Mouse (Mus musculus): ENCODE data around the gene Mus81. TPM values are rescaled to one million over a fixed set of nuclear protein-coding genes. Genes with fewer than 3 reads are reported as not detected.

The Mus81 gene
- polyA plus RNA-seq, 1 experiment from 2014 or later: 44.1 TPM

Other genes starting within 250 kb of the Mus81 start
- 31.3 and 32.2 TPM in 2 replicates for gene Pacs1, start 215.3 kb downstream of the Mus81 start, polyA plus RNA-seq (2016; fragmentation: Nextera tagmentation; extraction: Ambion mirVana)
- 386 and 406 TPM in 2 replicates for gene Sf3b2, start 192.9 kb downstream of the Mus81 start, polyA plus RNA-seq (2016; fragmentation: Nextera tagmentation; extraction: Ambion mirVana)
- gene Gal3st3, start 190.1 kb downstream of the Mus81 start, polyA plus RNA-seq (2016; fragmentation: Nextera tagmentation; extraction: Ambion mirVana): 8.1 and 8.5 TPM in 2 replicates
- gene Catsper1, start 152.7 kb downstream of the Mus81 start, polyA plus RNA-seq (2016; fragmentation: Nextera tagmentation; extraction: Ambion mirVana): not detected in 2 replicates
- gene Cst6, start 138.8 kb downstream of the Mus81 start, polyA plus RNA-seq (2016; fragmentation: Nextera tagmentation; extraction: Ambion mirVana): 0.52 and 1.3 TPM in 2 replicates
- gene Eif1ad, start 121.7 kb downstream of the Mus81 start, polyA plus RNA-seq (2016; fragmentation: Nextera tagmentation; extraction: Ambion mirVana): 63.5 and 66.8 TPM in 2 replicates
- 384 and 411 TPM in 2 replicates for gene Banf1, start 121.2 kb downstream of the Mus81 start, polyA plus RNA-seq (2016; fragmentation: Nextera tagmentation; extraction: Ambion mirVana)
- 98.9 and 107 TPM in 2 replicates for gene Sart1, start 99.7 kb downstream of the Mus81 start, polyA plus RNA-seq (2016; fragmentation: Nextera tagmentation; extraction: Ambion mirVana)
- 0.45 and 0.55 TPM in 2 replicates for gene Tsga10ip, start 85.9 kb downstream of the Mus81 start, polyA plus RNA-seq (2016; fragmentation: Nextera tagmentation; extraction: Ambion mirVana)
- 303 and 323 TPM in 2 replicates for gene Drap1, start 63.4 kb downstream of the Mus81 start, polyA plus RNA-seq (2016; fragmentation: Nextera tagmentation; extraction: Ambion mirVana)
- gene AI837181, start 63.3 kb downstream of the Mus81 start, polyA plus RNA-seq (2016; fragmentation: Nextera tagmentation; extraction: Ambion mirVana): 67.2 and 67.9 TPM in 2 replicates
- not detected in 2 replicates for gene Fosl1, start 40.9 kb downstream of the Mus81 start, polyA plus RNA-seq (2016; fragmentation: Nextera tagmentation; extraction: Ambion mirVana)
- 10.8 and 11.0 TPM in 2 replicates for gene Ccdc85b, start 30.5 kb downstream of the Mus81 start, polyA plus RNA-seq (2016; fragmentation: Nextera tagmentation; extraction: Ambion mirVana)
- 146 and 150 TPM in 2 replicates for gene Fibp, start 27.8 kb downstream of the Mus81 start, polyA plus RNA-seq (2016; fragmentation: Nextera tagmentation; extraction: Ambion mirVana)
- 1.9 and 2.1 TPM in 2 replicates for gene Ctsw, start 19.9 kb downstream of the Mus81 start, polyA plus RNA-seq (2016; fragmentation: Nextera tagmentation; extraction: Ambion mirVana)
- 145 TPM in 2 replicates for gene Efemp2, start 14.4 kb downstream of the Mus81 start, polyA plus RNA-seq (2016; fragmentation: Nextera tagmentation; extraction: Ambion mirVana)
- gene Cfl1, start 2.1 kb upstream of the Mus81 start, polyA plus RNA-seq (2016; fragmentation: Nextera tagmentation; extraction: Ambion mirVana): 2,582 and 2,586 TPM in 2 replicates
- 0.15 TPM in 1 of 2 replicates, not detected in the other for gene 1700020D05Rik, start 15.4 kb upstream of the Mus81 start, polyA plus RNA-seq (2016; fragmentation: Nextera tagmentation; extraction: Ambion mirVana)
- gene Snx32, start 22.1 kb upstream of the Mus81 start, polyA plus RNA-seq (2016; fragmentation: Nextera tagmentation; extraction: Ambion mirVana): 11.9 and 15.2 TPM in 2 replicates
- 1.3 and 1.6 TPM in 2 replicates for gene Ovol1, start 72.2 kb upstream of the Mus81 start, polyA plus RNA-seq (2016; fragmentation: Nextera tagmentation; extraction: Ambion mirVana)
- 2.8 and 3.2 TPM in 2 replicates for gene Ap5b1, start 79.6 kb upstream of the Mus81 start, polyA plus RNA-seq (2016; fragmentation: Nextera tagmentation; extraction: Ambion mirVana)
- 148 and 158 TPM in 2 replicates for gene Rnaseh2c, start 113.5 kb upstream of the Mus81 start, polyA plus RNA-seq (2016; fragmentation: Nextera tagmentation; extraction: Ambion mirVana)
- gene Kat5, start 121.8 kb upstream of the Mus81 start, polyA plus RNA-seq (2016; fragmentation: Nextera tagmentation; extraction: Ambion mirVana): 61.3 and 63.7 TPM in 2 replicates
- 46.5 and 49.3 TPM in 2 replicates for gene Rela, start 149.1 kb upstream of the Mus81 start, polyA plus RNA-seq (2016; fragmentation: Nextera tagmentation; extraction: Ambion mirVana)
- 27.0 and 28.7 TPM in 2 replicates for gene Sipa1, start 175.3 kb upstream of the Mus81 start, polyA plus RNA-seq (2016; fragmentation: Nextera tagmentation; extraction: Ambion mirVana)
- 24.7 and 26.0 TPM in 2 replicates for gene Map3k11, start 200.3 kb upstream of the Mus81 start, polyA plus RNA-seq (2016; fragmentation: Nextera tagmentation; extraction: Ambion mirVana)
- 33.1 and 37.9 TPM in 2 replicates for gene Pcnx3, start 200.5 kb upstream of the Mus81 start, polyA plus RNA-seq (2016; fragmentation: Nextera tagmentation; extraction: Ambion mirVana)
- gene Kcnk7, start 216.0 kb upstream of the Mus81 start, polyA plus RNA-seq (2016; fragmentation: Nextera tagmentation; extraction: Ambion mirVana): 0.24 TPM in 1 of 2 replicates, not detected in the other
- 14.4 TPM in 2 replicates for gene Ehbp1l1, start 237.9 kb upstream of the Mus81 start, polyA plus RNA-seq (2016; fragmentation: Nextera tagmentation; extraction: Ambion mirVana)
- 143 and 150 TPM in 2 replicates for gene Fam89b, start 241.3 kb upstream of the Mus81 start, polyA plus RNA-seq (2016; fragmentation: Nextera tagmentation; extraction: Ambion mirVana)